Mouse (Mus musculus): Measurements from ENCODE around the gene Nxpe3. TPM values are rescaled to one million over a fixed set of nuclear protein-coding genes. Genes with fewer than 3 reads are reported as not detected.

Nxpe3 gene
- polyA plus RNA-seq, 1 experiment from 2014 or later, result 0.99 TPM

GRCm38 (mm10) chr16:55893410-55894107, 1.5 kb downstream of the Nxpe3 start:
- no peak overlapping the region for H3K4me3 ChIP-seq (ENCODE audit: low read depth, low read length)
- H3K9me3 ChIP-seq (replicated peaks; ENCODE audit: control insufficient read depth, low read length), result no peaks in the 10 kb centered on the region
- WGBS (ENCODE audit: insufficient replicate concordance), result 29% methylated on average over 8 of the region's 8 CpGs

DNA sequence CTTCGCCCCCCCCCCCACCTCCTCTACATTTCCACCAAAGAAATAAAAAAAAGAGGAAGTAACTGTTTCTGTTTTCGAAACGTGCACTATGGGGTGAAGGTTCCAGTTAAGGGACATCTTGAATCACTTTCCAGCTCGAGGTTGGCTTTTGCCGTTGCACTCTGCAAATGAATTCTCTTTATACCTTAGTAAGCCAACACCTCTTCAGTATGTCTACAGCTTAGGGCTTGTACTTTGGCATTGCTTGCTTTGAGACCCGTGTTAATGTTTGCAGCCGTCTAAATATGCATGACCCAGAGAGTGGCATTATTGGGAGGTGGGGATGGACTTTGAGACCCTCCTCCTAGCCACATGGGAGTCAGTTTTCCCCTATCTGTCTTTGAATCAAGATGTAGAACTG, 2.6 kb downstream of the Nxpe3 start:
- Histone ChIP-seq H3K9me3 (replicated peaks; ENCODE audit: control insufficient read depth, low read length) (no peaks in the 10 kb centered on the region), H3K9ac (ENCODE audit: low read depth, low read length) (no peak overlapping the region), H3K4me3 (ENCODE audit: low read depth, low read length) (no peak overlapping the region), H3K27ac (ENCODE audit: low read depth, low read length) (no peak overlapping the region), H3K27me3 (ENCODE audit: control insufficient read depth, insufficient read depth, low read length) (no peaks in the 10 kb centered on the region), H3K36me3 (ENCODE audit: control insufficient read depth, insufficient read depth, low read length) (0 out of 2 replicates have a peak, but pooled peaks cover 2% of the 10 kb centered on the region), H3K4me2 (no peak overlapping the region), H3K4me1 (ENCODE audit: control insufficient read depth, insufficient read depth, low read length) (peaks cover 17% of the 10 kb centered on the region)
- no peak for ATAC-seq (replicated peaks; ENCODE audit: insufficient number of reproducible peaks, low FRiP score, low TSS enrichment)
- 73% methylated on average over 6 of the region's 7 CpGs for WGBS (ENCODE audit: insufficient replicate concordance)

More at GRCm38 (mm10) chr16:55893410-55894107, 1.5 kb downstream of the Nxpe3 start:
- no peak for ATAC-seq (replicated peaks; ENCODE audit: insufficient number of reproducible peaks, low FRiP score, low TSS enrichment)
- Histone ChIP-seq H3K9ac (ENCODE audit: low read depth, low read length) (no peak overlapping the region), H3K4me2 (peak overlapping the region; percentile 86), H3K27ac (ENCODE audit: low read depth, low read length) (no peak overlapping the region), H3K27me3 (ENCODE audit: control insufficient read depth, insufficient read depth, low read length) (no peaks in the 10 kb centered on the region), H3K36me3 (ENCODE audit: control insufficient read depth, insufficient read depth, low read length) (no peaks in the 10 kb centered on the region), H3K4me1 (ENCODE audit: control insufficient read depth, insufficient read depth, low read length) (peaks cover 21% of the 10 kb centered on the region)

DNA sequence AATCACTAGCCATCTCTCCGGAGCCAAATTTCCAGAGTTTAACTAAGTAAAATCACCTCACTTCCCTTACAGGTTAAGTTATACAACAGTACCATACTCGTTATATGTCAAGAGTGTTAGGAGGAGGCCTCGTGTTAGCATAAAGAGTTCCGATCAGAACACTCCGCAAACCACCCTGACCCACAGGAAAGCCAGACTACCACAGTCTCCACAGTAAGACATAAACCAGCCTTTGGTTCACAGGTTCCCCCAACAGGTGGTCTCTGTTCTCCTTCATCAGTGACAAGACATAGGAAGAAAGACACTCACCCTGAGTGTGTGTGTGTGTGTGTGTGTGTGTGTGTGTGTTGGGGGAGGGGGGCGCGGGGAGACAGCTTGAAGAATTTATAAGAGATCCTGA, 3.7 kb downstream of the Nxpe3 start:
- H3K9ac ChIP-seq (ENCODE audit: low read depth, low read length), result no peak overlapping the region
- H3K9me3 ChIP-seq (replicated peaks; ENCODE audit: control insufficient read depth, low read length), result no peaks in the 10 kb centered on the region
- 0 out of 2 replicates have a peak, but pooled peaks cover 2% of the 10 kb centered on the region for H3K36me3 ChIP-seq (ENCODE audit: control insufficient read depth, insufficient read depth, low read length)
- no peak overlapping the region for H3K4me2 ChIP-seq
- peaks cover 17% of the 10 kb centered on the region for H3K4me1 ChIP-seq (ENCODE audit: control insufficient read depth, insufficient read depth, low read length)
- no peaks in the 10 kb centered on the region for H3K27me3 ChIP-seq (ENCODE audit: control insufficient read depth, insufficient read depth, low read length)
- 92% methylated on average over 7 of the region's 7 CpGs for WGBS (ENCODE audit: insufficient replicate concordance)
- no peak for ATAC-seq (replicated peaks; ENCODE audit: insufficient number of reproducible peaks, low FRiP score, low TSS enrichment)
- no peak overlapping the region for H3K27ac ChIP-seq (ENCODE audit: low read depth, low read length)
- no peak overlapping the region for H3K4me3 ChIP-seq (ENCODE audit: low read depth, low read length)

- Histone ChIP-seq H3K27me3 (ENCODE audit: control insufficient read depth, insufficient read depth, low read length) (no peaks in the 10 kb centered on the region), H3K36me3 (ENCODE audit: control insufficient read depth, insufficient read depth, low read length) (0 out of 2 replicates have a peak, but pooled peaks cover 2% of the 10 kb centered on the region), H3K9ac (ENCODE audit: low read depth, low read length) (no peak overlapping the region), H3K4me1 (ENCODE audit: control insufficient read depth, insufficient read depth, low read length) (peaks cover 17% of the 10 kb centered on the region), H3K27ac (ENCODE audit: low read depth, low read length) (no peak overlapping the region), H3K4me2 (no peak overlapping the region), H3K4me3 (ENCODE audit: low read depth, low read length) (no peak overlapping the region), H3K9me3 (replicated peaks; ENCODE audit: control insufficient read depth, low read length) (no peaks in the 10 kb centered on the region)
- WGBS (ENCODE audit: insufficient replicate concordance), result 71% methylated on average over 19 of the region's 19 CpGs
- no peak for ATAC-seq (replicated peaks; ENCODE audit: insufficient number of reproducible peaks, low FRiP score, low TSS enrichment)
Observed at GRCm38 (mm10) chr16:55890346-55891136, 4.5 kb downstream of the Nxpe3 start.

DNA sequence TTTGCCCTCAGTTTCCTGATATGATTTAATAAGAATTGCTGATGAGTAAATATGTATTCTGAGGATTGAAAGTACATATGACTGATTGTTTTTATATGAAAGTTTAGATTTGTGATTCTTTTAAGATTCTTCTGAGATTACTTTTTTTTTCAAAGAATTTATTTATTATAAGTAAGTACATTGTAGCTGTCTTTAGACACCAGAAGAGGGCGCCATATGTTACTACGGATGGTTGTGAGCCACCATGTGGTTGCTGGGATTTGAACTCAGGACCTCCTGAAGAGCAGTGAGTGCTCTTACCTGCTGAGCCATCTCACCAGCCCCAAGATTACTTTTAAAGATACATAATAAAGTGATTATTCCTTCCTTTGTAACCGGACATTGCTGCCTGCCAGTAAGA, 5.6 kb downstream of the Nxpe3 start:
- H3K9ac ChIP-seq (ENCODE audit: low read depth, low read length), result no peak overlapping the region
- H3K4me1 ChIP-seq (ENCODE audit: control insufficient read depth, insufficient read depth, low read length), result peaks cover 13% of the 10 kb centered on the region
- H3K4me3 ChIP-seq (ENCODE audit: low read depth, low read length), result no peak overlapping the region
- H3K9me3 ChIP-seq (replicated peaks; ENCODE audit: control insufficient read depth, low read length), result no peaks in the 10 kb centered on the region
- H3K27me3 ChIP-seq (ENCODE audit: control insufficient read depth, insufficient read depth, low read length), result no peaks in the 10 kb centered on the region
- 79% methylated on average over 3 of the region's 3 CpGs for WGBS (ENCODE audit: insufficient replicate concordance)
- H3K36me3 ChIP-seq (ENCODE audit: control insufficient read depth, insufficient read depth, low read length), result 0 out of 2 replicates have a peak, but pooled peaks cover 2% of the 10 kb centered on the region
- no peak for ATAC-seq (replicated peaks; ENCODE audit: insufficient number of reproducible peaks, low FRiP score, low TSS enrichment)
- H3K4me2 ChIP-seq, result no peak overlapping the region
- no peak overlapping the region for H3K27ac ChIP-seq (ENCODE audit: low read depth, low read length)

- 0 out of 2 replicates have a peak, but pooled peaks cover 2% of the 10 kb centered on the region for H3K36me3 ChIP-seq (ENCODE audit: control insufficient read depth, insufficient read depth, low read length)
- no peak overlapping the region for H3K9ac ChIP-seq (ENCODE audit: low read depth, low read length)
- no peak overlapping the region for H3K4me3 ChIP-seq (ENCODE audit: low read depth, low read length)
- peaks cover 5% of the 10 kb centered on the region for H3K4me1 ChIP-seq (ENCODE audit: control insufficient read depth, insufficient read depth, low read length)
- whole genome bisulfite sequencing (ENCODE audit: insufficient replicate concordance), result 69% methylated on average over 3 of the region's 3 CpGs
- no peak overlapping the region for H3K27ac ChIP-seq (ENCODE audit: low read depth, low read length)
- H3K9me3 ChIP-seq (replicated peaks; ENCODE audit: control insufficient read depth, low read length), result no peaks in the 10 kb centered on the region
- ATAC-seq (replicated peaks; ENCODE audit: insufficient number of reproducible peaks, low FRiP score, low TSS enrichment), result no peak
- H3K4me2 ChIP-seq, result no peak overlapping the region
- H3K27me3 ChIP-seq (ENCODE audit: control insufficient read depth, insufficient read depth, low read length), result no peaks in the 10 kb centered on the region
Observed at GRCm38 (mm10) chr16:55888584-55888960, 6.5 kb downstream of the Nxpe3 start.

GRCm38 (mm10) chr16:55887814-55888583, 7.1 kb downstream of the Nxpe3 start:
- Histone ChIP-seq H3K9me3 (replicated peaks; ENCODE audit: control insufficient read depth, low read length) (no peaks in the 10 kb centered on the region), H3K27ac (ENCODE audit: low read depth, low read length) (no peak overlapping the region), H3K4me1 (ENCODE audit: control insufficient read depth, insufficient read depth, low read length) (no peaks in the 10 kb centered on the region), H3K27me3 (ENCODE audit: control insufficient read depth, insufficient read depth, low read length) (no peaks in the 10 kb centered on the region), H3K4me3 (ENCODE audit: low read depth, low read length) (no peak overlapping the region), H3K9ac (ENCODE audit: low read depth, low read length) (no peak overlapping the region), H3K4me2 (no peak overlapping the region), H3K36me3 (ENCODE audit: control insufficient read depth, insufficient read depth, low read length) (0 out of 2 replicates have a peak, but pooled peaks cover 2% of the 10 kb centered on the region)
- 53% methylated on average over 7 of the region's 7 CpGs for WGBS (ENCODE audit: insufficient replicate concordance)
- ATAC-seq (replicated peaks; ENCODE audit: insufficient number of reproducible peaks, low FRiP score, low TSS enrichment), result no peak

- no peak overlapping the region for H3K4me3 ChIP-seq (ENCODE audit: low read depth, low read length)
- no peaks in the 10 kb centered on the region for H3K9me3 ChIP-seq (replicated peaks; ENCODE audit: control insufficient read depth, low read length)
- WGBS (ENCODE audit: insufficient replicate concordance), result 81% methylated on average over 11 of the region's 11 CpGs
- H3K4me1 ChIP-seq (ENCODE audit: control insufficient read depth, insufficient read depth, low read length), result no peaks in the 10 kb centered on the region
- no peak overlapping the region for H3K27ac ChIP-seq (ENCODE audit: low read depth, low read length)
- 0 out of 2 replicates have a peak, but pooled peaks cover 2% of the 10 kb centered on the region for H3K36me3 ChIP-seq (ENCODE audit: control insufficient read depth, insufficient read depth, low read length)
- H3K4me2 ChIP-seq, result no peak overlapping the region
- no peaks in the 10 kb centered on the region for H3K27me3 ChIP-seq (ENCODE audit: control insufficient read depth, insufficient read depth, low read length)
- ATAC-seq (replicated peaks; ENCODE audit: insufficient number of reproducible peaks, low FRiP score, low TSS enrichment), result no peak
- H3K9ac ChIP-seq (ENCODE audit: low read depth, low read length), result no peak overlapping the region
Observed at GRCm38 (mm10) chr16:55884246-55884645, 10.8 kb downstream of the Nxpe3 start.

Data from heart, embryonic 11.5 days (tissue).